Mouse (Mus musculus) hematopoietic multipotent progenitor cell, adult 10-12 weeks (in vitro differentiated cells): ENCODE measurements around the gene Sec61g. TPM values are rescaled to one million over a fixed set of nuclear protein-coding genes. Genes with fewer than 3 reads are reported as not detected.

Experiments used
- polyA plus RNA-seq: library from polyadenylated mRNA; stranded (reverse); fragments of >175 nt; gene quantifications from 2 replicates; pipeline ENCODE4 v1.2.3, GENCODE M21; 2012; ENCODE audit warnings: low replicate concordance

The Sec61g gene
- 0.62 and 10.7 TPM in 2 replicates for polyA plus RNA-seq

GRCm38 (mm10) chr11:16508052-16508654, at the start of gene Sec61g:
Gene Sec61g, minus strand, starts transcription at chr11:16508484.

Other genes starting within 250 kb of the Sec61g start
- gene Egfr, start 243.7 kb upstream of the Sec61g start, polyA plus RNA-seq = 0.43 and 2.0 TPM in 2 replicates